Mouse (Mus musculus) lung, postnatal 14 days (tissue): ENCODE results near the gene Nr1d2.
"Not testable (repeated sequence)": the region's sequence is repeated elsewhere in the genome, so short reads cannot be mapped to it uniquely, and the experiment has no call there.

Experiments used
- DNase-seq: peaks from one replicate; pipeline ENCODE4 v3.0.0; 2021

Gene Nr1d2

DNA sequence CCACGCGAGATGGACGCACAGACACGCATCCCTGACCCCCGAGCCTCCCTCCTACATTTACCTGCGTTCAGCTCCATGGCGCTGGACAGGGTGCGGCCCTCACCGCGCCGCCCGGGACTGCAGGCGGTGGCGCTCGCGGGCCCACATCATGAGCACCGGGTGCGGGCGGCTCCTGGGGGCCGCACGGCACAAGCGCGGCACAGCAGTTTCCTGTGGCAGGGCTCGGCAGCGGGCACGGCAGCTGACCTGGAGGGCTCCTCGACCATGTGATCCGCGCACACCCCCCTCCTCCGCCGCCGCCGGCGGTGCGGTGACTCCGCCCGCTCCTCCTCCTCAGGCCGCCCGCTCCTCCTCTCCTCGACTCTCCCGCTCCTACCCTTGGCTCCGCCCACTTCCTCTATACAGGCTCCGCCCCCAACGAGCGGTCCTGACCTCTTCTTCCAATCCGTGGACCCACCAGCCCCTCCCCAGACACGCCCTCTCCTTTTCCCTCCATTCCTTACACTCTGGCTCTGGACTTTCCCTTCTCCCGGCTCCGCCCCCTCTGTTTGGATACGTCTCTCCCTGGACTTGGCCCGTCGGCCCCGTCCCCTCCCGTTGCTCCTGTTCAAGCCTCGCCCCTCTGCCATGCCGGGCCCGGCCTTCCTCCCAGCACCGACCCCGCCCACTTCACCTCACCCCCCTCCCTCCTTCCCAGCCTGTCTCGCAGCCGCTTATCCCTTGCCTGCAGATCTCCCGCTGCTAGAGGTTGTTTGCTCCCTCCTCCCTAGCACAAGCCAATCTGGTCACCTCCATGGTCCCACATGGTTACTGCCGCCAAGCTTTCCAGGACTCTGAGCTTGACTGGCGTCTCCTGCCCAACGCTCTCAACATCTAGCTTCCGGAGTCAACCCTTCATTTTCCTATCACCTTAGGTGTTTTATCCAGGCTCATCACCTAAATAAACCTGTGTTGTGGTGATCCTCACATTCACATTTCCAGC, at the start of gene Nr1d2:
Gene Nr1d2, minus strand, starts transcription at position 378 of the 982 bp plus-strand sequence.
- DNase-seq, result peak; percentile 99

DNA sequence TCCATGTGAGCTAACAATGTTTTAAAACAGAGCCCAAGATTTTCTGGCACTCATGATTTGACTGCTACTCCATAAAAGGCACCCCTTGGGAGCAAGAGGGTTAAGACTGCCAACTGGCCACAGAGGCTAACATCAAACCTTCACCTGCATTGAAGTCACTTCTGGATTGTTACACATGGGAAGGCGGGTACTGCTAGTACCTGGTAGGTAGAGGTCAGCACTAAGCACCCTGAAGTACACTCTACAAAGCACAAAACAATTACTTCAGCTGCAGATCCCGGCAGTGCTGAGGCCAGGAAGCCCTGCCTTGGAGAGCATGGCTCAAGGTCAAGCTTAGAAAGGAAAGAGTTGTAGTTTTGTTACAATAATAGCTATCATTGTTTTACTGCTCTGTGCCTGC, 48.5 kb upstream of the Nr1d2 start:
- no peak for DNase-seq

DNA sequence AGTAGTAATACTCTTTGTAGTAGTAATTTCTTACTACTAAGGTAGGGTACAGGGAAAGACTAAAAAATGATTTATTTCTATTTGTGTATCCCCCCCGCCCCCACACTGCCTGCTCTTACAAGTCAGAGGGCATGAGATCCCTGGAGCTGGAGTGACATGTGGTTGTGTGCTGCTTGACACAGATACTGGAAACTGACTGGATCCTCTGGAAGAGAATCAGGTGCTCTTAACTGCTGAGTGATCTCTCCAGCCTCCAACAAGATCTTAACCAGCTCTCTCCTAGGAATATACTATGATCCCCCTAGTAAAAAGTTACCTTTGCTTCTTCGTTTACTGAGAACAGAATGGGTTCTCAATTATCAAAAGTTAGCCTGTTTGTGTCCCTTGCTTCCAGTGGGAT, 47.5 kb upstream of the Nr1d2 start:
- DNase-seq, result no peak

DNA sequence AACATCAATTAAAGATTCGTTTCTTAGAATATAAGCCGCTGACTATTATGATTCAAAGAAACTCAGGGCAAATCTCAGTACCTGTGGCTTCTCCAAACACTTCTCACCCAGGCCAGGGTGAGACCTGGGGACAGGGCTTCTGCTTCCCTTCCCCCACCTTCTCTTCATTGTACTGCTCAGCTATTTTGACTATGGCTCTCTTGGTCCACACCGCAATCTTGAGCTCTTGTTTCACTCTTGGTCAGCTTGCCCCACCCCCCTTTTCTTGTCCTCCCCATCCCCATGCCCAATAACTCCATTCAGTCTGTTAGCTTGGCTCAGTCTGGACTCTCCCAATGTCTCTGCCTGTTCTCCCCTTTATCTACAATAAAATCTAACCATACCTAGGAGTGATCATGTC, 46.5 kb upstream of the Nr1d2 start:
- no peak for DNase-seq

DNA sequence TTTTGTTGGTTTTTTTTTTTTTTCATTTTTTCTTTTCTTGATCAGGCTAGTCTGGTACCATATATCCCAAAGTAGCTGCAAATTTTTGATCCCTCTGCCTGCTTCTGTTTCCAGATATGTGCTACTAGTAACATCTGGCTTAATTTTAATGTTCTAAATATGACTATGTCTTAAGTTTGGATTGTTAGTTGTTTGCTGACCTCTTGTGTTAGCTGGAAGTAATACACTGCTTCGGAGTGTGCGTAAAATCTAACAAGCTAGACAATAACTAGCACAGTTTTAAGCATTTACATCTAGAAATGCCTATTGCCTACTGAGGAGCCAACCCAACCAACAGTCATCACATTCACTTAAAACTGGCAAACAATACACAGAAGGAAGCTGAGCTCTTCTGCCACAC, 45.7 kb upstream of the Nr1d2 start:
- DNase-seq, result no peak

DNA sequence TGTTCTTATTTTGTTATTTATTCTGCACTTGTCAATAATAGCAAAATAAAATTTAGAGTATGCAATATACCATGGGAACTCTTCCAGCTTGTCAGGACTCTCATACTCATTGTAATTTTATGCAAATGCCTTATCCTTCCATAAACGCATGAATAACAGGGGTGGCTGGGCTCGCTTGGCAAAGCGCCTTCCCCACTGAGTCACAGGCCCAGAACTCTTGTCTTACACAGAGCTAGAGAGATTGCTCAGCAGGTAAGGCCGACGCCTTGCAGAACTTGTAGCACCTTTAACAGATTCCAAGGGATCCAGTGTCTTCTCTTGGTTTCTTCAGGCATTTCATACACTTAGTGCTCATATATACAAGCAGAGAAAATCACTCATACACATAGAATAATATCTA, 41.4 kb upstream of the Nr1d2 start:
- DNase-seq, result no peak

DNA sequence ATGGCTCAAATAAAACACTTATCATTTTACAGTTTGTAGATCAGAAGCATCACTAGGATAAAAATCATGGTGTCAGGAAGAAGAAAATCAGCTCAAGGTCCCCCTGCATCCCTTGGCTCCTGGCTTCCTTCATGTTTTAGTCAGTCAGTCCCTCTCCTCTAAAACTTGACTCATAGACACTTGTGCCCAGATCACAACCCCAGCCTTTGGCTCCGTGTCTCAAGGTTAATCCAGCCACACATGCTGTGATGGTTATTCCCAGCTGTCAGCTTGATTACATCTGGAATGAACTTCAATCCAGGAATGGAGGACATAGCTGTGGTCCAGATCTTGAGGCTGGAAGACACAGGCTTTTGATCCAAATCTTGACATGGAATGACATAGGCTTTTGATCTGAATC, 35.6 kb upstream of the Nr1d2 start:
- DNase-seq, result no peak

DNA sequence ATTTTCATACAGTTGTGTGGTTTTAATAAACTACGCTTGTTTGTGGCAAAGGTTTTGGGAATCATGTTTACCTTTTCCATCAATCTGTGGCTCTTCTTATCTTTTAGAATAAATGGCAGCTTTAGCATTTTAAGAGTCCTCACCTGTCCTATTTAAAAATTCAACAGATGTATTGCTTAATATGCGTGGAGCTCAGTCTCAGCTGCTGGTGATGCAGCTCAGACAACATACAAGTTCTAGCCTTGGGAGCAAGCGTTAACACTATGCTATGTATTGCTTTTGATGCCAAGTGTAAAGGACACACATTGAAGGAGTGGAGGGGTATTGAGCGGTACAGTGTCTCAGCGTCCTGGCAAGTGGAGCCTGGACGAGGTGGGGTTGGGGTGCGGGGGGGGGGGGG, 32.7 kb upstream of the Nr1d2 start:
- no peak for DNase-seq

GRCm38 (mm10) chr14:18270529-18271441, 31.9 kb upstream of the Nr1d2 start, which contains the start of the genes Nkiras1 and Rpl15:
Gene Nkiras1 (plus strand): TSS chr14:18271136.
Gene Rpl15 (minus strand): TSS chr14:18271391.
- peak; percentile 98 for DNase-seq

DNA sequence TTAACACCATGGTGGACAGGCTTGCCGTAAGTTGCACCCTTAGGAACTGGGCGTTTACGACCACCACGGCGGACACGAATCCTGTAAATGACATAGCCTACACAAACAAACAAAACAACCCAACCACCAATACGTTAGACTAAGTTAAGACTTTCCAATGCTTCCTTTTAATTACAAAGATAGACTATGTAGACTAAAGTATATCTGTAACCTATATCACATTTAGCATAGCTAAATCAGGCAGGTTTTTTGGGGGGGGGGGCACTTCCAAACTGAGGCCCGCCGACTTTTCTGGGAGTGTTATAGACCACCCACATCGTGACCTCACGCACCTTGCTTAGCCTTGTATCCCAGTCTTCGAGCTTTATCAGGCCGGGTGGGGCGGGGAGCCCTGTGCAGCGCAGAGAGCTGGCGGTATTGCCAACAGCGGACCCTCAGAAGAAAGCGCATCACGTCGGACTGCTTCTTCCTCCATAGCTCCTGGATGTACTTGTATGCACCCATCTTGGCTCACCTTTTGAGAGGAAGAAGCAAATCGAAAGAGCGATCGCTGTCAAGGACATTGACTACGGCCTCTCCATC, 31.1 kb upstream of the Nr1d2 start:
- not testable (repeated sequence) for DNase-seq

DNA sequence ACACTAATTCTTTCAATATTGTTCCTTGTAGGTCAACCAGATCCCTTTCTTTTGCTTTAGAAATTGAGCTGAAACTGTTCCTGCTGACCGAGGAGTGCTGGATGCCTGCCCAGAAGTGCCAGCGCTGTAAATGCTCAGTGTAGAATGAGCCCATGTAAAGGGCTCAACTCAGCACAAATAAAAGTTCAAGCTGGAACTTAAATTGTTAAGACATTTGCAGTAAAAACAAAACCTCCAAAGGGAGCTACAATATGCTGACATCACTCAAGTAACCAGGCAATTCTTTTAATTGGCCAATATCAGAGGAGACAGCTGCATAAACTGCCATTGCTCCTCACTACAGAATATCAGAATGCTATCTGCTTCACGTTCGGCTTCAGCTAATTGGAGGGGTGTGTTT, 24.5 kb upstream of the Nr1d2 start:
- DNase-seq, result no peak

GRCm38 (mm10) chr14:18261203-18261602, 22.3 kb upstream of the Nr1d2 start:
- no peak for DNase-seq

GRCm38 (mm10) chr14:18242638-18243130, 3.8 kb upstream of the Nr1d2 start:
- no peak for DNase-seq

GRCm38 (mm10) chr14:18241786-18242185, 2.9 kb upstream of the Nr1d2 start:
- no peak for DNase-seq

DNA sequence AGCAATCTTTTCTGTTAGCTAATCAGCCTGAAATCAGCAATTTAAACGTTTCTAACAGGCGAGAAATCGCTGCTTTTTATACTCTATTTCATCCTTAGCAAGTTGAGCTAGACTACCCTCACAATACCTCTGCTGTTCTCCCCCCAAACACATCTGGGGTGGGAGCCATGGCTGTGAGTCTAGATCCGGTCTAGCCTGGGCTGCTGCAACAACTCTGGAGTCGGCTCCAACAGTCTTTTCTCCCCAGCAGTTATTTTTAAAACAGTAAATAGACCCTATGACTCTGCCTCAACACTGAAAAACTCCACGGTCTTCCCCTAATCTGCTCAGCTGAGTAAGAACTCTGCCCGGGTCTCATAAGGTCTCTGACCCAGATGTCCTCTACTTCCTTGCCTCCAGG, 1.2 kb upstream of the Nr1d2 start:
- DNase-seq, result no peak

GRCm38 (mm10) chr14:18238131-18238749, 687 bp downstream of the Nr1d2 start:
- DNase-seq, result peak; percentile 98

GRCm38 (mm10) chr14:18237381-18237780, 1.5 kb downstream of the Nr1d2 start:
- DNase-seq, result no peak

GRCm38 (mm10) chr14:18236496-18237235, 2.3 kb downstream of the Nr1d2 start:
- not testable (repeated sequence) for DNase-seq

DNA sequence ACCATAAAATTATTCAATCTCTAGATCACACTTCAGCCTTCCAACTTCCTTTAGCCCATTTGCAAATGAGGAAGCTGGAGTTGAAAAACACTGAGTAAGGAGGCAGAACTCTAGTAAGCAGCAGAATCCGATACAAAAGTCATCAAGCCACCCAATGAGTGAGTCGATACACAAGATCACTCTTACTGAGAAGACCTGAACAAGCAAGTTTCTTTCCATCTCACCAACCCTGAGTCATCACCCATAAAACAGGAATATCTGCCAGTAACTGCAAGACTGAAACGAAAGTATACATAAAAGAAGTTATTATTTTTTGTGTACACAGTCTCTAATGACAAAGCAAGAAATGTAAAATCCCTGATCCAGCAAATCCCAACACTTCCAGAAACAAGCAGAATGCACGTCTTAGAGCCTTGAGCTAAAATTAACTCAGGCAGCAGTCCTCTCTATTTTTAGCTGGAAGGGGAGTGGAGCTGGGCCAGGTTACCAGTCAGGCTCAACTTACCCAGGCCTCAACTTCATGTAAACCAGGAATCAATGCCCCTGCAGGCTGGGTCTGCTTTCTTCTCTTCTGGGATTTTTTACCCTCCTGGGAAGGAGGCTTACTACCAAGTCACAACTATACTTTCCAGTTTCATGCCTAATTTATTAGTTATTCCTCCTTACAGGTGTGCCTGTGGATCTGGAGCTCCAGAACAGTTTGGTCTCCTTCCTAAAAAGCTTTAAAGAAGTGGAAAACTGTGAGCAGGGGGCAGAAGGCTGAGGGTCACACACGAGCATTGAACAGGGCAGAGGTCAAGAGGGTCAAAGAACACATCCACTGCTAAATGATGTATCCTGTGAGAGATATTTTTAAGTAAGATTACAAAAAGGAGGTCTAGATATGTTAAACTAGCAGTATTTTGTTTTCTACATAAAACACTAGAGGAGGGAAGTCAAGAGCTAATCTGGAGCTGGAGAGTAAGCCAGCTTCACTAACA, 4.7 kb downstream of the Nr1d2 start:
- DNase-seq, result no peak

GRCm38 (mm10) chr14:18233076-18233475, 5.9 kb downstream of the Nr1d2 start:
- DNase-seq, result no peak
